Mouse (Mus musculus) heart, postnatal 0 days (tissue): ENCODE results near the gene Tmprss9. TPM values are rescaled to one million over a fixed set of nuclear protein-coding genes. Genes with fewer than 3 reads are reported as not detected.

Experiments
- ATAC-seq: fragments of 200-750 bp; cut with Nextera tagmentation; 2 replicates; pipeline ENCODE4 v1.8.0; 2017; ENCODE audit warnings: low read depth, moderate number of reproducible peaks, moderate library complexity; ENCODE audit not compliant: insufficient read depth
- DNase-seq: peaks from one replicate; pipeline ENCODE4 v3.0.0-alpha.2; 2016; ENCODE audit warnings: low spot score
- H3K27ac ChIP-seq: fragments of 300-500 bp; sonication (generic); 2 replicates; pipeline ENCODE4 v1.5.1; 2014; ENCODE audit warnings: low read depth, mild to moderate bottlenecking
- H3K27me3 ChIP-seq: fragments of 300-500 bp; sonication (generic); 2 replicates; pipeline ENCODE4 v1.6.1; 2014; ENCODE audit warnings: low read length, mixed read lengths; ENCODE audit not compliant: control insufficient read depth, insufficient read depth
- H3K36me3 ChIP-seq: fragments of 300-500 bp; sonication (generic); replicated peaks from 2 replicates; pipeline ENCODE4 v1.6.1; 2014; ENCODE audit warnings: low read length, mixed read lengths; ENCODE audit not compliant: control insufficient read depth, insufficient read depth
- H3K4me1 ChIP-seq: fragments of 300-500 bp; sonication (generic); 2 replicates; pipeline ENCODE4 v1.6.1; 2014; ENCODE audit warnings: antibody characterized with exemption; ENCODE audit not compliant: control insufficient read depth, insufficient read depth
- H3K4me2 ChIP-seq: fragments of 300-500 bp; sonication (generic); 2 replicates; pipeline ENCODE4 v1.6.1; 2014; ENCODE audit warnings: low read depth, mild to moderate bottlenecking, low read length, moderate library complexity
- H3K4me3 ChIP-seq: fragments of 300-500 bp; sonication (generic); 2 replicates; pipeline ENCODE4 v1.5.1; 2014; ENCODE audit warnings: low read depth, low read length
- H3K9ac ChIP-seq: fragments of 300-500 bp; sonication (generic); replicated peaks from 2 replicates; pipeline ENCODE4 v1.6.1; 2014; ENCODE audit warnings: low read depth, low read length, mixed read lengths
- H3K9me3 ChIP-seq: fragments of 300-500 bp; sonication (generic); replicated peaks from 2 replicates; pipeline ENCODE4 v1.6.1; 2016; ENCODE audit warnings: low read length; ENCODE audit not compliant: control insufficient read depth
- CTCF ChIP-seq: IDR thresholded peaks from 2 replicates; pipeline ENCODE4 v1.5.1; 2016; ENCODE audit warnings: antibody characterized with exemption, control low read depth, low read depth
- EP300 ChIP-seq: IDR thresholded peaks from 2 replicates; pipeline ENCODE4 v1.6.1; 2016; ENCODE audit warnings: antibody characterized with exemption, low read depth
- WGBS: fragments of 180-500 bp; shearing (Covaris S2); extraction: QIAGEN DNeasy Blood & Tissue Kit; methylation state at CpG from one replicate; pipeline ENCODE4 v1.1.7; 2014; 5-methylcytosine and 5-hydroxymethylcytosine counted together
- polyA plus RNA-seq: library from polyadenylated mRNA; unstranded; fragments of >200 nt; fragmentation: Nextera tagmentation; extraction: Ambion mirVana; gene quantifications from 2 replicates; pipeline ENCODE4 v1.2.1, GENCODE M21; 2015
- total RNA-seq: library from RNA; depleted of rRNA; stranded (reverse); fragments of >200 nt; gene quantifications from 2 replicates; pipeline ENCODE4 v1.2.3, GENCODE M21; 2014; ENCODE audit warnings: low replicate concordance

Gene Tmprss9
- total and polyA plus RNA-seq, 2 experiments from 2014 or later, result not detected

- H3K4me1 ChIP-seq, result peaks cover 13% of the 10 kb centered on the region; the same call in 1 of the 2 replicates
- TF ChIP-seq EP300 (no peak), CTCF (no peak)
- no peaks in the 10 kb centered on the region for H3K9me3 ChIP-seq
- ATAC-seq (peak; percentile 92), DNase-seq (peak; percentile 93)
- peak within 1 kb of the TSS; percentile 72 for H3K4me3 ChIP-seq
- peaks cover 17% of the 10 kb centered on the region for H3K36me3 ChIP-seq
- peak within 1 kb of the TSS; percentile 93 for H3K4me2 ChIP-seq
- peak within 1 kb of the TSS; percentile 68 for H3K9ac ChIP-seq
- H3K27me3 ChIP-seq, result no peaks in the 10 kb centered on the region
- H3K27ac ChIP-seq, result no peak within 1 kb of the TSS
- WGBS, result under 1% methylated on average over 81 of the region's 81 CpGs
Measured at GRCm38 (mm10) chr10:80854913-80855748, 16.5 kb upstream of the Tmprss9 start, which contains the start of the genes Lsm7 and Sppl2b. Gene Lsm7, minus strand, starts transcription at chr10:80855209. Gene Sppl2b, plus strand, starts transcription at chr10:80855275.

DNA sequence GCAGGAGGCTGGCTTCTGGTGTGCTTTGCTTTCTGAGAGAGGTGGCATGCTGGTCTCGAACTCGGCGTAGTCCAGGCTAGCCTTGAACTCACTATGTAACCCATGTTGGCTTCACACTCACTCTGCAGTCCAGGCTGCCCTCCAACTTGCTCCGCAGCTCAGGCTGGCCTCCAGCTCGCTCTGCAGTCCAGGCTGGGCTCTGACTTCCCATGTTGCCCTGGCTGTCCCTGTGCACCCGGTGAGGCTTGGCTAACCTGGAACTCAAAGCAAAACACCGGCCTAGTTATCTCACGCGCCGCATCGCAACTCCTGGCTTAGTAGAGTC lies 15.9 kb upstream of the Tmprss9 start:
- 16% methylated on average over 11 of the region's 11 CpGs for whole genome bisulfite sequencing
- Histone ChIP-seq H3K27me3 (no peaks in the 10 kb centered on the region), H3K9me3 (no peaks in the 10 kb centered on the region), H3K9ac (peak overlapping the region; percentile 68), H3K4me3 (peak overlapping the region; percentile 72), H3K4me1 (peaks cover 13% of the 10 kb centered on the region; the same call in 1 of the 2 replicates), H3K27ac (no peak overlapping the region), H3K4me2 (peak overlapping the region; percentile 93), H3K36me3 (peaks cover 17% of the 10 kb centered on the region)
- TF ChIP-seq EP300, result no peak
- no peak for TF ChIP-seq CTCF
- DNase-seq, result no peak
- ATAC-seq, result no peak

GRCm38 (mm10) chr10:80856267-80856666 lies 15.4 kb upstream of the Tmprss9 start:
- TF ChIP-seq EP300 (no peak), CTCF (0 out of 2 replicates have a peak, but pooled peaks have one; percentile 8)
- no peaks in the 10 kb centered on the region for H3K9me3 ChIP-seq
- no peak for DNase-seq
- peaks cover 13% of the 10 kb centered on the region; the same call in 1 of the 2 replicates for H3K4me1 ChIP-seq
- WGBS, result 62% methylated on average over 3 of the region's 3 CpGs
- H3K9ac ChIP-seq, result no peak overlapping the region
- H3K27me3 ChIP-seq, result no peaks in the 10 kb centered on the region
- peaks cover 17% of the 10 kb centered on the region for H3K36me3 ChIP-seq
- no peak for ATAC-seq
- no peak overlapping the region for H3K27ac ChIP-seq
- peak overlapping the region; percentile 93 for H3K4me2 ChIP-seq
- no peak overlapping the region for H3K4me3 ChIP-seq

- Histone ChIP-seq H3K9ac (no peak overlapping the region), H3K9me3 (no peaks in the 10 kb centered on the region), H3K4me1 (peaks cover 13% of the 10 kb centered on the region; the same call in 1 of the 2 replicates), H3K27me3 (no peaks in the 10 kb centered on the region), H3K27ac (no peak overlapping the region), H3K36me3 (peaks cover 14% of the 10 kb centered on the region), H3K4me2 (no peak overlapping the region), H3K4me3 (no peak overlapping the region)
- ATAC-seq (no peak), DNase-seq (no peak)
- no peak for TF ChIP-seq CTCF
- TF ChIP-seq EP300, result no peak
- WGBS, result 82% methylated on average over 5 of the region's 5 CpGs
Measured at GRCm38 (mm10) chr10:80856908-80857307, 14.7 kb upstream of the Tmprss9 start.

DNA sequence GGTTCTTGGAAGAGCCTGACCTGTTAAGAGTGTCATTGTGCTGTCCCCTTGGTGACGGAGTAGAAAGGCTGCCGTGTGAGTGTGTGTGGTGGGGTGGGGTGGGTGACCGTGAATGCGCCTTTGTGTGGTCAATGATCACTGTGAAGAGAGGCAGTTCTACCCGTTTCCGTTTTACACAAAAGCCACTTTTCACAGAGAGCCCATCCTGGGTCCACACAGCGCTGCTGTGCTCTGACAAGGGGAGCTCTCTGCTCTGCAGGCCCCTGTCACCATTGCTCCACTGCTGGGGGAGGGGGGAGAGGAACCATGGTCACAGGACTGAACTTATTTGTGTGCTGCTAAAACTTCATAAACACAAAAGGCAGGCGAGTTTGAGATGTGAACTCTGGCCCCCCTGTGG lies 14.3 kb upstream of the Tmprss9 start:
- Histone ChIP-seq H3K9ac (no peak overlapping the region), H3K36me3 (peaks cover 14% of the 10 kb centered on the region), H3K4me1 (peaks cover 13% of the 10 kb centered on the region; the same call in 1 of the 2 replicates), H3K4me3 (no peak overlapping the region), H3K27me3 (no peaks in the 10 kb centered on the region), H3K9me3 (no peaks in the 10 kb centered on the region), H3K4me2 (no peak overlapping the region), H3K27ac (no peak overlapping the region)
- WGBS, result 68% methylated on average over 8 of the region's 8 CpGs
- ATAC-seq, result no peak
- no peak for DNase-seq
- TF ChIP-seq EP300, result no peak
- no peak for TF ChIP-seq CTCF
